ENCODE assay signal across 9 mouse cellular contexts in the genomic region with DNA sequence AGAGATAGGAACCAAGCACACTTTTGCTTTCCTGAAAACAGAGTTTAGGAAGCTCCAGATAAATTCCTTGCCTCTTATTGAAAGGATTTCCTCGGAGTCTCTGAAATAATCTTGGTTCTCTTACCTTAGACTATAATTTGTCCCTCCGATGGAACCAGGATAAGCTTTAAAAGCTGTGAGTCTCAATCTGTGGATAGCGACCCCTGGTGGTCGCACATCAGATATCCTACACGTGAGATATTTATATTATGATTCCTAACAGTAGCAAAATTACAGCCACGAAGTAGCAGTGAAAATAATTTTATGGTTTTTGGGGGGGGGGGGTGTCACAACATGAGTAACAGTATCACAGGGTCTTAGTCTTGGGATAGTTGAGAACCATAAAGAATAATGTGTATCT.
DNase-seq lines count a peak whose midpoint lies in the region; ATAC-seq and TF ChIP-seq lines count a peak whose summit lies in the region.
"Had no signal": no experiment of that assay in that cellular context is flagged by ENCODE, and none has a peak within 500 bp of the region (broad histone marks: within the 10 kb centered on the region; RNA-seq: fewer than 3 reads in every experiment).

No protein-coding gene starts in this region.

- 0 out of 2 replicates have a peak, but pooled peaks have one; percentile 15 for TF ChIP-seq CTCF in kidney, adult 2 months (conservative IDR thresholded peaks at IDR 0.05; ENCODE audit: insufficient read depth, insufficient read length, low read depth, low read length)

- peaks cover 3% of the 10 kb centered on the region; the same call in 1 of the 2 replicates for H3K4me1 ChIP-seq in kidney, adult 2 months (ENCODE audit: control insufficient read depth, insufficient read depth, low read length)
- H3K4me1 ChIP-seq: limb, embryonic 12.5 days had no signal

- ATAC-seq in CD4-positive, CD25-positive, alpha-beta regulatory T cell, adult 4 months = no peak

- 14% methylated on average over 6 of the region's 6 CpGs for WGBS in kidney, adult 2 months

- no peaks in the 10 kb centered on the region; the same call in 1 of the 2 replicates for H3K36me3 ChIP-seq in kidney, adult 2 months (ENCODE audit: control insufficient read depth, insufficient read depth, low read length)

- DNase-seq in CD4-positive, CD25-positive, alpha-beta regulatory T cell, adult 2 months (ENCODE audit: low read depth, low spot score) = peak; percentile 39
- peak; percentile 36 for DNase-seq in kidney, adult 2 months
- DNase-seq in kidney, adult 9 months = no peak
- DNase-seq in A20 (ENCODE audit: low read depth, low spot score) = peak; percentile 64
- DNase-seq in embryo, embryonic 11 days = peak; percentile 66
- peak; percentile 10 for DNase-seq in naive thymus-derived CD4-positive, alpha-beta T cell, adult 2 months (ENCODE audit: low read depth)
- DNase-seq in spleen, postnatal 14 days (ENCODE audit: low spot score in 2 of 2) = no peak

- no peak overlapping the region for H3K4me3 ChIP-seq in kidney, adult 2 months (ENCODE audit: insufficient read depth, low read depth, low read length)
- H3K4me3 ChIP-seq: limb, embryonic 12.5 days had no signal

- no peak for TF ChIP-seq POLR2A in kidney, adult 2 months (IDR thresholded peaks at IDR 0.05; ENCODE audit: low read depth, low read length)

- H3K27me3 ChIP-seq in kidney, adult 2 months (replicated peaks; ENCODE audit: control insufficient read depth, insufficient read depth, low read length) = no peaks in the 10 kb centered on the region
- H3K27me3 ChIP-seq: limb, embryonic 12.5 days had no signal

- no peak overlapping the region for H3K27ac ChIP-seq in kidney, adult 2 months (ENCODE audit: insufficient read depth, low read depth, low read length)
- H3K27ac ChIP-seq: limb, embryonic 12.5 days had no signal

Comparison
In these comparisons a context has a peak if more than half of its experiments do, and no peak if none do; other contexts are left out.
1. DNase-seq: peak in CD4-positive, CD25-positive, alpha-beta regulatory T cell, adult 2 months (single experiment), kidney, adult 2 months (single experiment), A20 (single experiment), embryo, embryonic 11 days (single experiment) and naive thymus-derived CD4-positive, alpha-beta T cell, adult 2 months (single experiment); none in kidney, adult 9 months (single experiment) and spleen, postnatal 14 days (0 of 2).